Mouse (Mus musculus) kidney, adult 11 months (tissue): ENCODE data around the gene Mrpl33.
A peak's percentile ranks its signal among the peaks of the same experiment; 100 is the strongest.
"Not testable (repeated sequence)": the region's sequence is repeated elsewhere in the genome, so short reads cannot be mapped to it uniquely, and the experiment has no call there.

Source experiments
- DNase-seq: peaks from one replicate; pipeline ENCODE4 v3.0.0; 2022

Gene Mrpl33

GRCm38 (mm10) chr5:31596481-31597429 is at the start of gene Mrpl33:
Mrpl33 (plus strand) TSS chr5:31596935.
- DNase-seq = no peak

- no peak for DNase-seq
Observed at GRCm38 (mm10) chr5:31559401-31559800, 37.3 kb upstream of the Mrpl33 start.

GRCm38 (mm10) chr5:31560352-31560751 is 36.4 kb upstream of the Mrpl33 start:
- DNase-seq = no peak

- peak; percentile 54 for DNase-seq
Observed at GRCm38 (mm10) chr5:31562036-31562666, 34.6 kb upstream of the Mrpl33 start.

GRCm38 (mm10) chr5:31563496-31563895 is 33.2 kb upstream of the Mrpl33 start:
- DNase-seq = peak; percentile 39

GRCm38 (mm10) chr5:31563905-31564304 is 32.8 kb upstream of the Mrpl33 start:
- no peak for DNase-seq

- DNase-seq = no peak
Observed at GRCm38 (mm10) chr5:31564976-31565375, 31.8 kb upstream of the Mrpl33 start.

- no peak for DNase-seq
Observed at GRCm38 (mm10) chr5:31566026-31566425, 30.7 kb upstream of the Mrpl33 start.

- no peak for DNase-seq
Observed at GRCm38 (mm10) chr5:31566457-31566856, 30.3 kb upstream of the Mrpl33 start.

GRCm38 (mm10) chr5:31567951-31568657 is 28.6 kb upstream of the Mrpl33 start:
- DNase-seq = no peak

GRCm38 (mm10) chr5:31571023-31571608 is 25.6 kb upstream of the Mrpl33 start:
- peak; percentile 75 for DNase-seq

- DNase-seq = no peak
Observed at GRCm38 (mm10) chr5:31573722-31574121, 23.0 kb upstream of the Mrpl33 start.

- DNase-seq = peak; percentile 33
Observed at GRCm38 (mm10) chr5:31576539-31576975, 20.2 kb upstream of the Mrpl33 start.

GRCm38 (mm10) chr5:31581263-31581662 is 15.5 kb upstream of the Mrpl33 start:
- no peak for DNase-seq

- DNase-seq = no peak
Observed at GRCm38 (mm10) chr5:31581932-31582331, 14.8 kb upstream of the Mrpl33 start.

GRCm38 (mm10) chr5:31583261-31583660 is 13.5 kb upstream of the Mrpl33 start:
- peak; percentile 88 for DNase-seq

- peak; percentile 49 for DNase-seq
Observed at GRCm38 (mm10) chr5:31585526-31585925, 11.2 kb upstream of the Mrpl33 start.

GRCm38 (mm10) chr5:31588016-31588415 is 8.7 kb upstream of the Mrpl33 start:
- no peak for DNase-seq

GRCm38 (mm10) chr5:31588672-31589071 is 8.1 kb upstream of the Mrpl33 start:
- not testable (repeated sequence) for DNase-seq

GRCm38 (mm10) chr5:31589711-31590319 is 6.9 kb upstream of the Mrpl33 start:
- DNase-seq = no peak

GRCm38 (mm10) chr5:31591122-31591521 is 5.6 kb upstream of the Mrpl33 start:
- no peak for DNase-seq

GRCm38 (mm10) chr5:31595868-31596267 is 867 bp upstream of the Mrpl33 start:
- DNase-seq = no peak
